Mouse (Mus musculus) embryo, embryonic 11.5 days (tissue): ENCODE measurements around the gene Mtx3.
"Not testable (repeated sequence)": the region's sequence is repeated elsewhere in the genome, so short reads cannot be mapped to it uniquely, and the experiment has no call there.

Source experiments
- DNase-seq: peaks from one replicate; pipeline ENCODE4 v3.0.0-alpha.2; 2012; ENCODE audit warnings: low read depth, low spot score

Mtx3 gene

GRCm38 (mm10) chr13:92844586-92845221 is at the start of gene Mtx3:
Mtx3 (plus strand) TSS chr13:92844760.
- peak; percentile 75 for DNase-seq

GRCm38 (mm10) chr13:92798830-92799229 is 45.7 kb upstream of the Mtx3 start:
- no peak for DNase-seq

- DNase-seq = no peak
Observed at GRCm38 (mm10) chr13:92799306-92799925, 45.1 kb upstream of the Mtx3 start.

- DNase-seq = no peak
Observed at GRCm38 (mm10) chr13:92806785-92807184, 37.8 kb upstream of the Mtx3 start.

GRCm38 (mm10) chr13:92807849-92808248 is 36.7 kb upstream of the Mtx3 start:
- DNase-seq = no peak

GRCm38 (mm10) chr13:92810592-92810991 is 34.0 kb upstream of the Mtx3 start:
- not testable (repeated sequence) for DNase-seq

GRCm38 (mm10) chr13:92816329-92816728 is 28.2 kb upstream of the Mtx3 start:
- no peak for DNase-seq

- no peak for DNase-seq
Observed at GRCm38 (mm10) chr13:92817357-92817756, 27.2 kb upstream of the Mtx3 start.

- no peak for DNase-seq
Observed at GRCm38 (mm10) chr13:92828820-92829219, 15.7 kb upstream of the Mtx3 start.

- DNase-seq = no peak
Observed at GRCm38 (mm10) chr13:92833162-92833561, 11.4 kb upstream of the Mtx3 start.

GRCm38 (mm10) chr13:92846438-92846837 is 1.9 kb downstream of the Mtx3 start:
- no peak for DNase-seq

- no peak for DNase-seq
Observed at GRCm38 (mm10) chr13:92847336-92847735, 2.8 kb downstream of the Mtx3 start.

- DNase-seq = no peak
Observed at GRCm38 (mm10) chr13:92848002-92848401, 3.4 kb downstream of the Mtx3 start.

GRCm38 (mm10) chr13:92855901-92856300 is 11.3 kb downstream of the Mtx3 start:
- DNase-seq = no peak

GRCm38 (mm10) chr13:92858808-92859207 is 14.2 kb downstream of the Mtx3 start:
- DNase-seq = no peak

GRCm38 (mm10) chr13:92859959-92860358 is 15.4 kb downstream of the Mtx3 start:
- no peak for DNase-seq

- no peak for DNase-seq
Observed at GRCm38 (mm10) chr13:92865358-92865757, 20.8 kb downstream of the Mtx3 start.

- no peak for DNase-seq
Observed at GRCm38 (mm10) chr13:92866680-92867079, 22.1 kb downstream of the Mtx3 start.

- no peak for DNase-seq
Observed at GRCm38 (mm10) chr13:92879514-92879913, 35.0 kb downstream of the Mtx3 start.

GRCm38 (mm10) chr13:92879933-92880332 is 35.4 kb downstream of the Mtx3 start:
- DNase-seq = no peak

GRCm38 (mm10) chr13:92880589-92880988 is 36.0 kb downstream of the Mtx3 start:
- no peak for DNase-seq

GRCm38 (mm10) chr13:92882271-92882985 is 37.9 kb downstream of the Mtx3 start:
- DNase-seq = no peak
